Mouse (Mus musculus) heart, postnatal 10 days (tissue): ENCODE data around the gene Zfp422. TPM values are rescaled to one million over a fixed set of nuclear protein-coding genes. Genes with fewer than 3 reads are reported as not detected.
"Not testable (repeated sequence)": the region's sequence is repeated elsewhere in the genome, so short reads cannot be mapped to it uniquely, and the experiment has no call there.

ENCODE experiments used
- DNase-seq, 2 experiments: peaks; one replicate each; pipeline ENCODE4 v3.0.0; 2021
- intact Hi-C: fragments of 180-260 bp; cut with DNase I; formaldehyde crosslinking; loops from one replicate; pipeline ENCODE4 v1.15.1; 2025
- microRNA-seq, 2 experiments: library from miRNA; unstranded; fragments of <30 nt; microRNA quantifications; one replicate each; pipeline ENCODE4 v1.2.0; 2022
- total RNA-seq, 2 experiments: library from RNA; stranded (reverse); gene quantifications; 2 replicates each; pipeline ENCODE4 v1.2.3; 2021

The Zfp422 gene
- total RNA-seq, 2 experiments from 2014 or later = 33.9 to 38.5 TPM

GRCm38 (mm10) chr6:116615719-116616118 is 13.1 kb downstream of the Zfp422 start:
- DNase-seq = peak; percentile 77 to 80
- intact Hi-C loops = loop anchor here (5.0 kb wide), 1 partner anchor 37 kb away; the partner anchor contains the start of gene Depp1

GRCm38 (mm10) chr6:116607230-116607629 is 21.6 kb downstream of the Zfp422 start:
- no peak for DNase-seq
- intact Hi-C loops = loop anchor here (2.0 kb wide), 1 partner anchor 182 kb away; no protein-coding TSS in a partner anchor

GRCm38 (mm10) chr6:116600969-116601368 is 27.8 kb downstream of the Zfp422 start:
- intact Hi-C loops = not testable (repeated sequence)

GRCm38 (mm10) chr6:116584095-116584494 is 44.7 kb downstream of the Zfp422 start, which contains the start of gene Olfr215:
Gene Olfr215 (minus strand): TSS chr6:116584195.
- DNase-seq = no peak
- intact Hi-C loops = no loop called here

More at GRCm38 (mm10) chr6:116600969-116601368, 27.8 kb downstream of the Zfp422 start:
- DNase-seq = not testable (repeated sequence)

Small RNAs within 50 kb of the gene (microRNA-seq; reads per million reads assigned to microRNA genes)
- 0 to 0.35 reads per million in 2 experiments for gene Mir7043

Other genes starting within 250 kb of the Zfp422 start
- 1 to 10 TPM; 4.3 to 4.6 TPM for gene Alox5, start 167.8 kb downstream of the Zfp422 start, total RNA-seq
- gene Olfr211, start 139.9 kb downstream of the Zfp422 start, total RNA-seq = not detected
- gene Olfr212, start 122.5 kb downstream of the Zfp422 start, total RNA-seq = not detected
- gene Olfr213, start 90.5 kb downstream of the Zfp422 start, total RNA-seq = not detected
- 1 to 10 TPM; 3.1 to 3.2 TPM for gene Gm5580, start 77.9 kb downstream of the Zfp422 start, total RNA-seq
- not detected for gene Olfr214, start 74.8 kb downstream of the Zfp422 start, total RNA-seq
- gene Olfr215, start 44.8 kb downstream of the Zfp422 start, total RNA-seq = not detected
- 10 to 100 TPM; 41.6 to 75.0 TPM for gene Depp1, start 21.6 kb upstream of the Zfp422 start, total RNA-seq
- gene Rassf4, start 45.0 kb upstream of the Zfp422 start, total RNA-seq = 1 to 10 TPM; 5.0 to 6.5 TPM
- under 1 TPM; 0.02 TPM for gene Tmem72, start 87.9 kb upstream of the Zfp422 start, total RNA-seq